Mouse (Mus musculus) neural tube, embryonic 11.5 days (tissue): ENCODE data around the gene Chst2. TPM values are rescaled to one million over a fixed set of nuclear protein-coding genes. Genes with fewer than 3 reads are reported as not detected.

Experiments used
- ATAC-seq: fragments of 200-750 bp; cut with Nextera tagmentation; 2 replicates; pipeline ENCODE4 v1.8.0; 2017; ENCODE audit warnings: moderate number of reproducible peaks, mild to moderate bottlenecking, moderate TSS enrichment, moderate library complexity; ENCODE audit not compliant: insufficient read depth, low FRiP score, low TSS enrichment
- DNase-seq: peaks from one replicate; pipeline ENCODE4 v3.0.0-alpha.2; 2015; ENCODE audit warnings: low spot score
- H3K27ac ChIP-seq: fragments of 300-500 bp; sonication (generic); 2 replicates; pipeline ENCODE4 v1.5.1; 2014; ENCODE audit warnings: low read depth, mild to moderate bottlenecking, low read length
- H3K27me3 ChIP-seq: fragments of 300-500 bp; sonication (generic); 2 replicates; pipeline ENCODE4 v1.6.1; 2014; ENCODE audit warnings: mild to moderate bottlenecking, low read length, mixed read lengths; ENCODE audit not compliant: control insufficient read depth, insufficient read depth
- H3K36me3 ChIP-seq: fragments of 300-500 bp; sonication (generic); 2 replicates; pipeline ENCODE4 v1.6.1; 2014; ENCODE audit warnings: mild to moderate bottlenecking, low read length, moderate library complexity, mixed read lengths; ENCODE audit not compliant: control insufficient read depth, insufficient read depth
- H3K4me1 ChIP-seq: fragments of 300-500 bp; sonication (generic); 2 replicates; pipeline ENCODE4 v1.6.1; 2014; ENCODE audit warnings: low read length, mixed read lengths; ENCODE audit not compliant: control insufficient read depth, insufficient read depth
- H3K4me2 ChIP-seq: fragments of 300-500 bp; sonication (generic); 2 replicates; pipeline ENCODE4 v1.6.1; 2014; ENCODE audit warnings: low read depth, mild to moderate bottlenecking, moderate library complexity
- H3K4me3 ChIP-seq: fragments of 300-500 bp; sonication (generic); 2 replicates; pipeline ENCODE4 v1.5.1; 2014; ENCODE audit warnings: low read depth, low read length
- H3K9ac ChIP-seq: fragments of 300-500 bp; sonication (generic); 2 replicates; pipeline ENCODE4 v1.6.1; 2014; ENCODE audit warnings: mild to moderate bottlenecking, low read length
- H3K9me3 ChIP-seq: fragments of 300-500 bp; sonication (generic); 2 replicates; pipeline ENCODE4 v1.6.1; 2016; ENCODE audit warnings: low read length; ENCODE audit not compliant: control insufficient read depth
- WGBS: fragments of 180-500 bp; shearing (Covaris S2); extraction: QIAGEN DNeasy Blood & Tissue Kit; methylation state at CpG from one replicate; pipeline ENCODE4 v1.1.7; 2014; 5-methylcytosine and 5-hydroxymethylcytosine counted together
- polyA plus RNA-seq: library from polyadenylated mRNA; unstranded; fragments of >200 nt; fragmentation: Nextera tagmentation; extraction: Ambion mirVana; gene quantifications from 2 replicates; pipeline ENCODE4 v1.2.1, GENCODE M21; 2014

Gene Chst2
- polyA plus RNA-seq, 1 experiment from 2014 or later = 8.2 TPM

DNA sequence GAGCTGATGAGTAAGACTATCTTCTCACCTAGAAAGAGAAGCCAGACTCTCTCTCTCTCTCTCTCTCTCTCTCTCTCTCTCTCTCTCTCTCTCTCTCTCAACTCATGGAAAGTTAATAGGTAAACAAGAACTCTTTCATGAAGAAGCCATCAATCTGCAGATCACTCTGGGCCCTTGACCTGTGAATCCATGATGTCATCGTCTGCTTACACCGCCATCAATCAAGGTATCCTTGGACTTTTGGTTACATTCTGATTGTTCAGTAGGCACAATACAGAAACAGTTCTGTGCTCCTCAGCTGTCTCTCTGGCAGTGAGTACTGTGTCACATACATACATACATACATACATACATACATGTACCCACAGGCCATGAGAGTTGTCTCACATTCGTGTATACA, 16.6 kb downstream of the Chst2 start:
- no peaks in the 10 kb centered on the region for H3K36me3 ChIP-seq
- H3K9ac ChIP-seq = no peak overlapping the region
- ATAC-seq (no peak), DNase-seq (no peak)
- no peaks in the 10 kb centered on the region for H3K27me3 ChIP-seq
- no peaks in the 10 kb centered on the region for H3K9me3 ChIP-seq
- no peak overlapping the region for H3K4me2 ChIP-seq
- no peaks in the 10 kb centered on the region for H3K4me1 ChIP-seq
- WGBS = 86% methylated on average over 3 of the region's 3 CpGs
- H3K27ac ChIP-seq = no peak overlapping the region
- no peak overlapping the region for H3K4me3 ChIP-seq

DNA sequence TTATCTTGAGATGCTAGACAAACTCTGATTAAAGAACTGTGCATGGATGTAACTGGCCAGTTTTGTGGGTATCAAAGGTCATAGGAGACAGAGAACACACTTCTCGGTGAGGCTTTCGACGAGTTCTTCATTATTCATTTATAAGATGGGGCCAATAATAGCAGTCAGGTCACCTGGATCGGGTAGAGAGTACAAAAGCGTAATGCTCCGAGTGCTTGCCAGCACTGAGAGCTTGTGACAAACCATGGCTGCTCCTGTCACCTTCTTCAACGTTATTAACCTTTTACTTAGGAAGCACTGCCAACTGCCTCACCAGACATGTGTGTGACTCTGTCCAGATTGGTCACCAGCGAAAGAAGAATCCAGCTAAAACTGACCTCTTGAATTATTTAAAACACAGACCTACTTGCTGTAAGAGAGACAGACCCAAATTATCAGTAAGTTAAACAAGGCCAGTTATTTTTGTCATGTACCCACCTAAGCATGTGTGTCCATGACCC, 18.6 kb downstream of the Chst2 start:
- H3K4me1 ChIP-seq = no peaks in the 10 kb centered on the region
- no peak overlapping the region for H3K9ac ChIP-seq
- H3K4me3 ChIP-seq = no peak overlapping the region
- H3K4me2 ChIP-seq = no peak overlapping the region
- no peaks in the 10 kb centered on the region for H3K36me3 ChIP-seq
- no peaks in the 10 kb centered on the region for H3K27me3 ChIP-seq
- H3K9me3 ChIP-seq = no peaks in the 10 kb centered on the region
- H3K27ac ChIP-seq = no peak overlapping the region
- DNase-seq (no peak), ATAC-seq (no peak)
- WGBS = 89% methylated on average over 8 of the region's 8 CpGs

GRCm38 (mm10) chr9:95375966-95376365, 30.6 kb downstream of the Chst2 start:
- Histone ChIP-seq H3K4me2 (no peak overlapping the region), H3K9ac (no peak overlapping the region), H3K36me3 (no peaks in the 10 kb centered on the region), H3K4me3 (no peak overlapping the region), H3K9me3 (no peaks in the 10 kb centered on the region), H3K27me3 (no peaks in the 10 kb centered on the region), H3K27ac (no peak overlapping the region), H3K4me1 (no peaks in the 10 kb centered on the region)
- ATAC-seq (no peak), DNase-seq (no peak)
- 54% methylated on average over 1 of the region's 1 CpGs for WGBS

GRCm38 (mm10) chr9:95375336-95375735, 31.2 kb downstream of the Chst2 start:
- H3K4me2 ChIP-seq = no peak overlapping the region
- no peak overlapping the region for H3K27ac ChIP-seq
- no peaks in the 10 kb centered on the region for H3K4me1 ChIP-seq
- H3K27me3 ChIP-seq = no peaks in the 10 kb centered on the region
- H3K36me3 ChIP-seq = no peaks in the 10 kb centered on the region
- H3K9me3 ChIP-seq = no peaks in the 10 kb centered on the region
- no peak overlapping the region for H3K9ac ChIP-seq
- no peak for ATAC-seq
- WGBS = 84% methylated on average over 8 of the region's 8 CpGs
- H3K4me3 ChIP-seq = no peak overlapping the region
- no peak for DNase-seq

- no peak overlapping the region for H3K27ac ChIP-seq
- DNase-seq (no peak), ATAC-seq (no peak)
- 97% methylated on average over 1 of the region's 1 CpGs for WGBS
- H3K4me2 ChIP-seq = no peak overlapping the region
- H3K27me3 ChIP-seq = no peaks in the 10 kb centered on the region
- H3K4me3 ChIP-seq = no peak overlapping the region
- no peaks in the 10 kb centered on the region for H3K9me3 ChIP-seq
- H3K4me1 ChIP-seq = no peaks in the 10 kb centered on the region
- H3K36me3 ChIP-seq = no peaks in the 10 kb centered on the region
- H3K9ac ChIP-seq = no peak overlapping the region
Observed at GRCm38 (mm10) chr9:95373741-95374140, 32.8 kb downstream of the Chst2 start.

- no peak overlapping the region for H3K4me3 ChIP-seq
- WGBS = 91% methylated on average over 3 of the region's 3 CpGs
- no peak overlapping the region for H3K27ac ChIP-seq
- no peaks in the 10 kb centered on the region for H3K27me3 ChIP-seq
- no peaks in the 10 kb centered on the region for H3K4me1 ChIP-seq
- H3K9me3 ChIP-seq = no peaks in the 10 kb centered on the region
- no peak for DNase-seq
- ATAC-seq = no peak
- no peak overlapping the region for H3K4me2 ChIP-seq
- H3K36me3 ChIP-seq = no peaks in the 10 kb centered on the region
- H3K9ac ChIP-seq = no peak overlapping the region
Observed at GRCm38 (mm10) chr9:95365882-95366281, 40.6 kb downstream of the Chst2 start.

GRCm38 (mm10) chr9:95353829-95354391, 52.6 kb downstream of the Chst2 start:
- WGBS = 92% methylated on average over 5 of the region's 5 CpGs

DNA sequence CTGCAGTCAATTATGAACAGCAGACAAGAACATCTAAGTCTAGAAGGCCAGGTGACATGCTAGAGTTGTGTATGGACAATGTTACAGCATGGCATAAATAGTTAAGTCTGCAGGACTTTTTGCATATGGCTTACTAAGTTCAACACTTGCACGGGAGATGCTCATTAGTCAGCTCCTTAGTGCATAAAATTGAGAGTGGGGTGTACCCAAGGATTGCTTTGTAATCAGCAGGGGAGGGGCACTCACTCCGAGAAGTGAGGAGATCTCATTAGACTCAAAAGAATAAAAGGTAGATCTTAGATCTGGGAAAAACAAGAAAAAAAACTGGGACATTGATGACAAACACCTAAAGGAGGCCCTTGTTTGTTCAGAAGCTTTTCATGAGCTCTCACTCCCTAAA, 54.6 kb downstream of the Chst2 start:
- H3K9me3 ChIP-seq = no peaks in the 10 kb centered on the region
- H3K9ac ChIP-seq = no peak overlapping the region
- no peaks in the 10 kb centered on the region for H3K36me3 ChIP-seq
- ATAC-seq (no peak), DNase-seq (no peak)
- no peaks in the 10 kb centered on the region for H3K27me3 ChIP-seq
- H3K27ac ChIP-seq = no peak overlapping the region
- H3K4me1 ChIP-seq = no peaks in the 10 kb centered on the region
- H3K4me2 ChIP-seq = no peak overlapping the region
- WGBS = 69% methylated on average over 2 of the region's 2 CpGs
- H3K4me3 ChIP-seq = no peak overlapping the region

More at GRCm38 (mm10) chr9:95353829-95354391, 52.6 kb downstream of the Chst2 start:
- Histone ChIP-seq H3K4me1 (no peaks in the 10 kb centered on the region), H3K9ac (no peak overlapping the region), H3K27ac (no peak overlapping the region), H3K4me3 (no peak overlapping the region), H3K9me3 (no peaks in the 10 kb centered on the region), H3K4me2 (no peak overlapping the region), H3K36me3 (no peaks in the 10 kb centered on the region), H3K27me3 (no peaks in the 10 kb centered on the region)
- ATAC-seq (no peak), DNase-seq (no peak)

- H3K4me1 ChIP-seq = no peaks in the 10 kb centered on the region
- no peaks in the 10 kb centered on the region for H3K9me3 ChIP-seq
- 83% methylated on average over 4 of the region's 4 CpGs for whole genome bisulfite sequencing
Observed at GRCm38 (mm10) chr9:95350550-95350949, 56.0 kb downstream of the Chst2 start.

More at GRCm38 (mm10) chr9:95350550-95350949, 56.0 kb downstream of the Chst2 start:
- DNase-seq (no peak), ATAC-seq (no peak)
- no peaks in the 10 kb centered on the region for H3K36me3 ChIP-seq
- H3K4me3 ChIP-seq = no peak overlapping the region
- H3K4me2 ChIP-seq = no peak overlapping the region
- no peak overlapping the region for H3K27ac ChIP-seq
- H3K27me3 ChIP-seq = no peaks in the 10 kb centered on the region
- H3K9ac ChIP-seq = no peak overlapping the region
